Mouse (Mus musculus): ENCODE measurements at regions not wholly inside any gene's neighbourhood (a gene's known extent, or its start where the extent isn't known, plus 50 kb on each side); places are given as distances from the start of the nearest gene placed in this dataset.

DNA sequence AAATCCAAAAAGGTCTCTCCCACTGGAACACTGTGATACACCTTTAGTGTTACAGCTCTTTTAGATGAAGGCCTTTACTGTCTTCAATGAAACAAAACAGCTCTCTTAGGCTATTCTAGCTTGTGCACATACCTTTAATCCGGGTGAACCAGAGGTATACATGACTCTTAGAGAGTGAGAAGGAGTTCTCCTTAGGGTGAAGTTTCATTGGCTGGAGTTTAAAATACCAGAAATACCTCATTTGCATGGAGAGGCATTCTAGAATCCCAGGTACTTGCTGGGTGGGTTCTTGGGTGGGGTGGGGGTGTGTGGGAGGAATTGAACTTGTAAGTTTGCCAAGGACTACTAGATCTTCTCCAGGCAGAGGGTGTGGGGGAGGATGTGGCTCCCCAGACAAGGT, 173.3 kb downstream of the Zfp365 start:
- intact Hi-C loops (cut with DNase I), result no loop called here
- DNase-seq (ENCODE audit: low spot score), result no peak

GRCm38 (mm10) chr10:67736636-67737035, 175.8 kb downstream of the Zfp365 start:
- intact Hi-C loops (cut with DNase I), result no loop called here
- DNase-seq (ENCODE audit: low spot score), result no peak

GRCm38 (mm10) chr10:67731577-67731976, 180.9 kb downstream of the Zfp365 start:
- no peak for DNase-seq (ENCODE audit: low spot score)
- intact Hi-C loops (cut with DNase I), result loop anchor here (5.0 kb wide), 1 partner anchor 126 kb away; no protein-coding TSS in a partner anchor

DNA sequence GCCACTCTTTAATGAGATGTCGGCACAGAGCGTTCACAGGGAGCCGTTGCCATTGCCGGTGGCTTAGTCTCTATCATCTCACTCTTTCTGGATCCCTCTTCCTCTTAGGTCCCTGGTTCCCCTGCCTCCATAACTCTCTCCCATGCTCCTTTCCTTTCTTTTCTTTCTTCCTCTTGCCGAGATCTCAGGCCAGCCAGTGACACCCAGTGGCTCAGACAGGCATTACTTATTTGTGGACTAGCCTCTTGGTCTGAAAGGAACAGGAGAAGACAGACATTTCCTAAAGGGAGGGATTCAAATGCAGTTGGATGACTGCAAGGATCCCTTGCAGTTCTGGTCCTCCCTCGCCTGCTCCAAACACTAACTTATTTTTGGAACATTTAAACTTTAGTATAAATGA, 180.5 kb upstream of the Ado start:
- intact Hi-C loops (cut with DNase I), result loop anchor here (2.0 kb wide), 2 partner anchors 192 to 414 kb away; no protein-coding TSS in a partner anchor
- no peak for DNase-seq (ENCODE audit: low spot score)

GRCm38 (mm10) chr10:67727580-67727979, 178.8 kb upstream of the Ado start:
- intact Hi-C loops (cut with DNase I), result no loop called here
- no peak for DNase-seq (ENCODE audit: low spot score)

DNA sequence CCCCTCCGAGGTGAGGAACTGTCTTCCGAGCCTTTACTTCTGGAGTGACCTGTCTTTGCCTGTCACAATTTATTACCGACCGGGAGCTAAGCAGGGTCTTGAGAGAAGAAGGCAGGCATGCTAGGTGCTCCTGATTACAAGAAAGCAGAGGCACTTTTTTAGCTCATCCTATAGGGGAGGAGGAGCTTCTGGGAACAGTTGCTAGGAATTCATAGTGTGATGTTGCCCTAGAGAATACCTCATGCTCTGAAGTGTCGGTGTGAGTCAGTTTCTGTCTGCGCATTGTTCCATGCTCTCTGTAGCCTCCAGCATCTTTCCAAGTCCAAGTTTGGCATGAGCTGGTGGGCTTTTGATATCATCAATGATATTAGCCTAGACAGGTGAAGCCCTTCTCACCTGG, 178.0 kb upstream of the Ado start:
- DNase-seq (ENCODE audit: low spot score), result no peak
- intact Hi-C loops (cut with DNase I), result no loop called here

DNA sequence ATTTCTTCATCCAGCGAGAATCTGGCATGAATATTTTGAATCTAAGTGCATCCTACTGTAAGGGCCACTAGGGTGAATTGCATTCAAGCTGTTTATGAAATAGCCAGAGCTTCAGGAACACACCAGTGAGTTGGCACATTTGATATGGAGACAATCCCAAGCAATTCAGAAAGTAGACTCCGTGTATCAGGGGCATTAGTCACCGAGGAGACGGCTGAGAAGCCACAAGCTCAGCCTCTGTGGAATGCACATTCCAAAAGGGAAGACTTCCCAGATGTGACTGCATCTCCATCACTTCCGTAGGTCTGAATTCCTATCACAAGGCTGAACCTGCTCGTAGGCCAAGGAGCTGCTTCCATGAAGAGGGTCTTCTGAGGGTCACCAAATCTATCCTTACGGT, 177.6 kb upstream of the Ado start:
- no peak for DNase-seq (ENCODE audit: low spot score)
- intact Hi-C loops (cut with DNase I), result no loop called here

DNA sequence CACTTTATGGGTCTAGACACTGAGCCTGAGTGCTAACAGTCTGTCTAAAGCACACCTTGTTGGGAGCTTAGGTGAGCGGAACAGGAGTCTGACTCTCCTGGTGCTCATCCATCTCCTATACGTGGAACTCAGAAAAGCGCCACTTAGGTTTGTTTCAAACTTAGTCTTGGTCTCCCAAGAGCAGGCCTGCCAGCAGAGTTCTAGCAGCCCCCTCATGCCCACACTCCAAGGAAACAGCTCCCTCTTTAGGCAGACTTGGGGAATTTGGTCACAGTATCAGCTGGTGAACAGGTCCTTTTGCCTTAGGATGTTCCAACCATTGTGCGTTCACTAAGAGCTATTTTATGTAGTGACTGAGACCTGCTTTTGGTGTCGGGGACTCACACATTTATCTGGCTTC, 173.0 kb upstream of the Ado start:
- intact Hi-C loops (cut with DNase I), result no loop called here
- DNase-seq (ENCODE audit: low spot score), result no peak

DNA sequence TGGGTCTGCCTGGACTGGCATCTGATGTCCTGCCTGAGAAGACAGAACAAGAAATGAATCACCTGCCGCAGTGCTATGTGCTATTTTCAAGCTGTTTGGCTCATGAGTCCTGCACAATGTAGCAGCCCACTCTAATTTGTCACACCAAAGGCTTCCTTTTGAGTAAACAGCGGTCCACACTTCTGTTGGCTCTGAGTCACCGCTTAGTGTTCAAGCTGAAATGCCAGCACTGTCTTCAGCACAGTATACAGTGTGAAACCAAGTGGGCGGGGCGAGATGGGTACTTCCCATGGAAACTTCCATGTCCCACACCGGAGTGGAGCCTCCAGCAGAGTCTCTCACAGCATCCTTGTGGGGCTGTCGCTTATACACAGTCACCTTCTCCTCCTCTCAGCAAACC, 168.8 kb upstream of the Ado start:
- DNase-seq (ENCODE audit: low spot score), result no peak
- intact Hi-C loops (cut with DNase I), result no loop called here

DNA sequence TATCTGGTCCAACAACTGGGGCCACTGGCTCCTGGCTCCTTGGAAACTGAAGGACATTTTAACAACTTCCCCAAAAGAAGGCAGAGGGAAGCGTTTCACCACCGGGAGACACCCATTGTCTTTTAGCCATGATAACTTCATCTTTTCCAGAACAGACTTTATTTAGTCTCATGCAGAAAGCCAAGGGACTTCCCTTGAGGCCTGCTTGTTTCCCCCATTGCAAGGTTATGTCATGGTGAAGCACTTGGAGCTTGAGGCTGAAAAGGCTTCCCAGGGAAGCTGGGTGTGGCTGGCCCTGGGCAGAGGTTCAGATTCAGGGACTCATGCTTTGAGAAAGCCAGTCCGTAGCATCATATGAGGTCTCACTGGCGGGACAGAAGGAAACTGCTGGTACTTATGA, 166.3 kb upstream of the Ado start:
- peak; percentile 38 for DNase-seq (ENCODE audit: low spot score)
- intact Hi-C loops (cut with DNase I), result no loop called here

DNA sequence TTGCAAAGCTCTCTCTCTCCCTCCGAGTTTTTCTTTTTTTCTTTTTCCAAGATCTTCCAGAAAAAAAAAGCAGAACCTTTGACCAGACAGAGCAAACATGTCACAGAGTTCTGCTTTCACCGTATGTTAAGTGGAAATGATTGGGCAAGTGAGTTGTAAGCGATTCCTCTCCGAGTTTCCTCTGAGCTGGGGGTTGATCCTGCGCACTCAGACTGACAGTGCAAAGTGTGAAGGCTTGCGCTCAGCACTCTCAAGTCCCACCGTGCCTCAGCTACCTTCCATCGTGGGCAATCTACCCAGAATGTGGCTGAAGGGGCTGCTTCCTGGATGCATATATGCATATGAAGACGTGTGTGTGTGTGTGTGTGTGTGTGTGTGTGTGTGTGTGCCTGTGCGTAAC, 164.3 kb upstream of the Ado start:
- intact Hi-C loops (cut with DNase I), result no loop called here
- DNase-seq (ENCODE audit: low spot score), result no peak

- intact Hi-C loops (cut with DNase I), result no loop called here
- no peak for DNase-seq (ENCODE audit: low spot score)
Measured at GRCm38 (mm10) chr10:67712665-67713064, 163.9 kb upstream of the Ado start.

DNA sequence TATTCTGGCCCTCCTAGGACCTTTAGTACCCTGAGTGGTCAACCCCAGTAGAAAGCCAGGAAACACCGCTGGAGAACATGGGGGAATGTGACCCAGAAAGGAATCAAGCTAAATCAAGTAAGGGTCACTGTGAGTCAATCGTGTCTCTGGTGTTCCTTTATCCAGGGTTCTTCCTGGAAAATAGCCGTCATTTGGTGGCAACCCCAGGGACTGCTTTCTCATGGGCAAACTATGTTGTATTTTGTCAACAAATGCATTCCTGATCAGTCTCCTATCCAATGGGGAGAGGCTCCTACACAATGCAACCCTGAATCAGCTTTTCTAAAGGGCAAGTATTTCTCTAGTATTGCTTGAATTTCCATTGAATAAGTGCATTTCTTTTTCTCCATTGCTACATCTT, 163.2 kb upstream of the Ado start:
- intact Hi-C loops (cut with DNase I), result no loop called here
- no peak for DNase-seq (ENCODE audit: low spot score)

GRCm38 (mm10) chr10:67706436-67706835, 157.7 kb upstream of the Ado start:
- no peak for DNase-seq (ENCODE audit: low spot score)
- intact Hi-C loops (cut with DNase I), result no loop called here

- peak; percentile 9 for DNase-seq (ENCODE audit: low spot score)
- intact Hi-C loops (cut with DNase I), result no loop called here
Measured at GRCm38 (mm10) chr10:67702783-67703455, 154.2 kb upstream of the Ado start.

- DNase-seq (ENCODE audit: low spot score), result no peak
- intact Hi-C loops (cut with DNase I), result no loop called here
Measured at GRCm38 (mm10) chr10:67697401-67698195, 148.8 kb upstream of the Ado start.

DNA sequence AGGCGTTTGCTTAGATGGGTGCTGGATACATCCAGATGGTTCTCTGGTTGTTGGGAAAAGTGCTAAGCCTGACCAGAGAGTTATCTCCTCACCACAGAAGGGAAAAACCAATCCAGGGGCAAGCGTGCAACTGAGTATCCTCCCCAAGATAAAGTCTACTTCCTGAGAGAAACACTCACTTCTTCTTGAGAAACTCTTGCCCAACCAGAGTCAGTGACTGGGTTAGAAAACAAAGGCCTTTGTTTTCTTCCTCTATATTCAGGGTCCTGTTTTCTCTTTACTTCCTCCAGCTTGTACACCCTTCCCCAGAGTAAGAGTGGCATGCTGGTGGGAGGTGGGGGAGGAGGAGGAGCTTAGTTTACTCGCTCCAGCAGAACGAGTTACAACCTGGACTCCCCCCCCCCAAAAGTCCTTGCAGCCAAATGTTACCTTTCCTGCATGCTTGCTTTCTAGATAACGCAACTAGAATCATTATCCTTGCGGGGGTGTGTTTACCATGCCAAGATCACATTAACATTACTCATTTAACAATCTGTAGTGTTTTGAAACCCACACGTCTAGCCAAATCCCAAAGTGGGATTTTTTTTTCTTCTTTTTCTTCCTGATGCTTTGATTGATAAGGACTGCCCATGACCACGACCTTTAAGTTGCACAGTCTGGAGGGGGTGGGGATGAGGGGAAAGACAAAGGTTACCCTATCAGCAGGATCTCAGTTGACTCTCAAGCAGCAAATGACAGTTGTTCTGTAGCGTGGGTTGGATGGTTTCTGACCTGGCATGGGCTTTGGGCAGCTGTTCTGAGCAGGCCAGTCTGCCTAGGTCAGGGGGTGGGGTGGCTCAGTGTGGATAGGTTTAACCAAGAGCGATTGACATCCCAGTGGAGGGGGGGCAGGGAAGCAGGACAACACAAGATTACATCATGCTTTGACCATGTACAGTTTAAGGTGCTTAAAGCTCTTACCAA, 147.4 kb upstream of the Ado start:
- DNase-seq (ENCODE audit: low spot score), result no peak
- intact Hi-C loops (cut with DNase I), result no loop called here

DNA sequence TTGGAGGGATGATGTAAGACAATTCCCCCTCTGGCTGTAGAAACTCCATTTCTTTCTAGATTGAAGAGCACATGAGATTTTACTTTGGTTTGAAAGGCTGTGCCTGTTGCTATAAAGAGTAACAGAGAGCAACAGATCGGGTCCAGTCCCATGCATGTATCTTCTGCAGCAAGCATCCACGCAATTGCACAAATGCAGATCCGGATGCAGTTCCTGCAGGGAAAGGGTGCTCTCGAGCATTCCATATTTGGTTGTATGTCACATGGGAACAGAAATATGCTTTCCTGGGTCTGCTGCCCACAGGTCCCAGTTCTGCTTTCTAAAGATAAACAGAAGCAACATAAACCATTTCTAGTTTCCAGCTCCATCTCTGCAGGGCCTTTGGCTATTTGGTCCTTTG, 146.0 kb upstream of the Ado start:
- DNase-seq (ENCODE audit: low spot score), result no peak

DNA sequence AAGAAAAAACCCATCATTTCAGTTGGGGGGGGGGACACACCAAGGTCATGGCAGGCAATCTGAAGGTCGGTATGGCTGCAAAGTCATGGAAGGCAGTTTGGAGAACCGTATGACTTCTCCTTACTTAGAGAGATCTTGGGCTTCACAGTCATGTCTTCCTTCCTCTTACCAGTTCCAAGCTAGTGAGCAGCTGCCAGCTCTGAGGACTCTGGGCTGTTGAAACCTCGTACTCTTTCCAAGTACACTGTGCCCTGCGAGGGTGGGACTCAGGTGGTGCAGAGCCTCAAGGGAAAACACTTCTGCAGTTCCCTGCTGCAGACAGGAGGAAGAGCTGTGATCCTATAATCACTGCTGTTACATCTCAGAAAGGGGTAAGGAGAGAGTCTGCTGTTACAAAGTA, 144.8 kb upstream of the Ado start:
- intact Hi-C loops (cut with DNase I), result no loop called here
- DNase-seq (ENCODE audit: low spot score), result no peak

More for the DNA sequence above, 146.0 kb upstream of the Ado start:
- intact Hi-C loops (cut with DNase I), result no loop called here

- intact Hi-C loops (cut with DNase I), result no loop called here
- no peak for DNase-seq (ENCODE audit: low spot score)
Measured at GRCm38 (mm10) chr10:67689944-67690670, 141.4 kb upstream of the Ado start.
